Mouse (Mus musculus) lung, postnatal 0 days (tissue): ENCODE results near the gene Igsf21.

Experiments used
- CTCF ChIP-seq: IDR thresholded peaks from 2 replicates; pipeline ENCODE4 v1.5.1; 2016; ENCODE audit warnings: antibody characterized with exemption, mild to moderate bottlenecking
- EP300 ChIP-seq: IDR thresholded peaks from 2 replicates; pipeline ENCODE4 v1.6.1; 2016; ENCODE audit warnings: antibody characterized with exemption, mild to moderate bottlenecking, control low read depth

- TF ChIP-seq CTCF: no peak
- TF ChIP-seq EP300: no peak
Observed at GRCm38 (mm10) chr4:140125806-140126205, 120.8 kb downstream of the Igsf21 start.
